Mouse (Mus musculus): ENCODE results near the gene Gm28374. TPM values are rescaled to one million over a fixed set of nuclear protein-coding genes. Genes with fewer than 3 reads are reported as not detected.

The Gm28374 gene
- polyA plus RNA-seq, 1 experiment from 2014 or later, result not detected

DNA sequence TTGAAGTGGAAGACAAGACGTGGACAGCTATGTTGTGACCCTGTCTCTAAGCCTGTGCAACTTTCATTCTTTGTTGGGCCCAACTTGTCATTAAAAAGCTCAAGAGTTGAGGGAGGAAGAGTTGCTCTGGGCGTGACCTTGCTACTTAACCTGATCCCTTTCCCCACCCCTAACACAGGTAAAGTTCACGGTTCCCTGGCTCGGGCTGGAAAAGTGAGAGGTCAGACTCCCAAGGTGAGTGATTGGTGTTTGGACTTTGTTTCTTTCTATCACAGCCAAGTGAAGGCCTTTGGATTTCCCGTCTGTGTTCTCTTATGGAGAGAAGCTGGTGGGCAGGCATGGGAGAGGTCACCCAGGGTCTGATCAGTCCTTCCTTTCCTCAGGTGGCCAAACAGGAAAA, 23.1 kb downstream of the Gm28374 start:
- Histone ChIP-seq H3K9ac (replicated peaks; ENCODE audit: low read length) (peak overlapping the region; percentile 87; the same call in 1 of the 2 replicates), H3K4me3 (ENCODE audit: low read depth, low read length) (peak overlapping the region; percentile 86), H3K9me3 (replicated peaks; ENCODE audit: control insufficient read depth, low read length) (no peaks in the 10 kb centered on the region), H3K27ac (replicated peaks; ENCODE audit: low read depth, low read length) (no peak overlapping the region), H3K4me2 (ENCODE audit: low read depth, low read length) (peak overlapping the region; percentile 70), H3K4me1 (ENCODE audit: control insufficient read depth, insufficient read depth, low read length) (peaks cover 6% of the 10 kb centered on the region), H3K36me3 (replicated peaks; ENCODE audit: control insufficient read depth, insufficient read depth, low read depth, low read length) (no peaks in the 10 kb centered on the region; the same call in none of the 2 replicates), H3K27me3 (ENCODE audit: control insufficient read depth, insufficient read depth, low read length) (no peaks in the 10 kb centered on the region)
- ATAC-seq (replicated peaks; ENCODE audit: insufficient number of reproducible peaks, low FRiP score, low TSS enrichment, low read depth) (no peak), DNase-seq (ENCODE audit: low spot score) (no peak)
- 84% methylated on average over 5 of the region's 5 CpGs for WGBS

DNA sequence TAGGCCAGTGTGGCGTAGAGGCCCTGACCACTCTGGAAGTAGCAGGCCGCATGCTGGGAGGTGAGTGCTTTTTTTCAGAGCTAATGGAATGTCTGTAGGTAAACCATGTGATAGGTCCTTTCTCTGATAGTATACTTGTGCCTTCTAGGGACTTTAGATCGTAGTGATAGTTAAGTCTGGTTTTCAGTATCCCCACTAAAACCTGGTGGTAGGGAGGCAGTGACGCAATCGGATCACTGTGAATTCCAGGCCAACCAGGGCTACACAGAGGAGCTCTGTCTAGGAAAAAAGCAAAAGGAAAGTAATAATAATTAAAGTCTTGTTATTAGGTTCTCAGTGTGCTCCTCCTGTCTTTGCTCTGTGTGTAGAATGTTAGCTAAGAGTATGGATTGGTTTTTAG, 23.5 kb downstream of the Gm28374 start:
- no peak overlapping the region for H3K27ac ChIP-seq (replicated peaks; ENCODE audit: low read depth, low read length)
- H3K9ac ChIP-seq (replicated peaks; ENCODE audit: low read length), result peak overlapping the region; percentile 87
- H3K4me3 ChIP-seq (ENCODE audit: low read depth, low read length), result peak overlapping the region; percentile 86

DNA sequence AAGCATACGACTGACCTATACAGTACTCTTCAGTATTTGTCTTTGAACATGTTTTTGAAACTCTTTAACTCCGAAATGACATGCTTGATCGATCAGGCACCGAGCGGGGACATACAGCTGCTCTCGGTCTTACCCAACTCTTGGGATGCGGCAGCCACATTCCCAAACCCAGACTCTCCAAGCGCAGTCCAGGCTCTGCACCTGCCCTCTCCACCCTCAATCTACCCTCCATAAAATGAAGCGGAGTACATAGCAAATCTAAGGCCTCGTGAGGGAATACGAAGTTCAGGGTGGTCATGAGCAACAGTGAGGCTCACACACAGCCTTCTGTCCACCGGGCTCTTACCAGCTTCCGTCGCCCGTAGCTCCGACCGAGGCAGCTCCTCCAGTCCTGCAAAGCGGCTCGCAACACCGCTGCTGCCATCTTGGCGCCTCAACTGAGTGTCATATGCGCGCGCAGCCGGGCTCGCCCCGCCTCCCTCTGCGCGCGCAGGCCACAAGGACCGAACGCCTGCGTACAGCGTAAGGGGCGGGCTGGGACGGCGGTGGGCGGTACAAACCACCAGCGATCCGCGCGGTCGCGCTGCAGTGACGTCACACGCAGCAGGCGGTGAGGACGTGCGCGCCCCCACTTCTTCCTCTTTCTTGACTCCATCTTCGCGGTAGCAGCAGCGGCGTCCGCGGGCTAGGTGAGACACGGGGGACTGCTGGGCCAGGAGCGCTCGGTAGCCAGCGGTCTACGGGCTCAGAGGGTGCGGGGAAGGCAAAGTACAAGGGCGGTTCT, 24.6 kb downstream of the Gm28374 start, which contains the start of the genes Mrpl49 and Fau:
Gene Mrpl49 (minus strand): TSS at position 473 of the 784 bp plus-strand sequence.
Gene Fau (plus strand): TSS at position 532 of the 784 bp plus-strand sequence.
- Histone ChIP-seq H3K4me3 (ENCODE audit: low read depth, low read length) (peak within 1 kb of the TSS; percentile 86), H3K4me2 (ENCODE audit: low read depth, low read length) (peak within 1 kb of the TSS; percentile 70), H3K9me3 (replicated peaks; ENCODE audit: control insufficient read depth, low read length) (no peaks in the 10 kb centered on the region), H3K36me3 (replicated peaks; ENCODE audit: control insufficient read depth, insufficient read depth, low read depth, low read length) (peaks cover 5% of the 10 kb centered on the region), H3K4me1 (ENCODE audit: control insufficient read depth, insufficient read depth, low read length) (peaks cover 4% of the 10 kb centered on the region), H3K27ac (replicated peaks; ENCODE audit: low read depth, low read length) (peak within 1 kb of the TSS; percentile 48; the same call in 1 of the 2 replicates), H3K9ac (replicated peaks; ENCODE audit: low read length) (peak within 1 kb of the TSS; percentile 87), H3K27me3 (ENCODE audit: control insufficient read depth, insufficient read depth, low read length) (no peaks in the 10 kb centered on the region)
- peak; percentile 98 for DNase-seq (ENCODE audit: low spot score)
- peak; percentile 77 for ATAC-seq (replicated peaks; ENCODE audit: insufficient number of reproducible peaks, low FRiP score, low TSS enrichment, low read depth)
- WGBS, result under 1% methylated on average over 61 of the region's 63 CpGs

More for the DNA sequence above, 23.5 kb downstream of the Gm28374 start:
- 38% methylated on average over 5 of the region's 5 CpGs for WGBS
- Histone ChIP-seq H3K27me3 (ENCODE audit: control insufficient read depth, insufficient read depth, low read length) (no peaks in the 10 kb centered on the region), H3K4me2 (ENCODE audit: low read depth, low read length) (peak overlapping the region; percentile 70), H3K9me3 (replicated peaks; ENCODE audit: control insufficient read depth, low read length) (no peaks in the 10 kb centered on the region), H3K4me1 (ENCODE audit: control insufficient read depth, insufficient read depth, low read length) (peaks cover 6% of the 10 kb centered on the region), H3K36me3 (replicated peaks; ENCODE audit: control insufficient read depth, insufficient read depth, low read depth, low read length) (peaks cover 4% of the 10 kb centered on the region)
- no peak for ATAC-seq (replicated peaks; ENCODE audit: insufficient number of reproducible peaks, low FRiP score, low TSS enrichment, low read depth)
- DNase-seq (ENCODE audit: low spot score), result no peak

DNA sequence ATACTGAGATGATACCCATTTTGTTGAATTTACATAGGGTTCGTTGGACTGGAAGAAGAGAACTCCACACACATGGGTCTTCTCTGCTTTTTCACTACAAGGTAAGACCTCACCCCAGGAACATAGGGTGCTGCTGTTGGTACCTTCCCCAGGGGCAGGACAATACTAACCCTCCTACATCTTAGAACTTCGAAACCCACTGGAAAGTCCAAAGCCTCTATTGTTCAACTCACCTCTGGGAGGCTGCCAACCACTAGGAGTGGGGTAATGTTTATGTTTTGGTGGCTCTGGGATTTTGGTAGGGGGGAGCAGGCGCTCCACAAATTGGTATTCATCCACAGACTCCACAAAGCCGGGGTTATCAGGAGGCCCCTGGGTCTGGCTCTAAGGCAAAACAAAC, 25.4 kb downstream of the Gm28374 start:
- ATAC-seq (replicated peaks; ENCODE audit: insufficient number of reproducible peaks, low FRiP score, low TSS enrichment, low read depth) (no peak), DNase-seq (ENCODE audit: low spot score) (no peak)
- Histone ChIP-seq H3K4me3 (ENCODE audit: low read depth, low read length) (peak overlapping the region; percentile 86), H3K36me3 (replicated peaks; ENCODE audit: control insufficient read depth, insufficient read depth, low read depth, low read length) (peaks cover 5% of the 10 kb centered on the region), H3K9me3 (replicated peaks; ENCODE audit: control insufficient read depth, low read length) (no peaks in the 10 kb centered on the region), H3K27ac (replicated peaks; ENCODE audit: low read depth, low read length) (no peak overlapping the region), H3K9ac (replicated peaks; ENCODE audit: low read length) (peak overlapping the region; percentile 60), H3K4me2 (ENCODE audit: low read depth, low read length) (peak overlapping the region; percentile 64), H3K4me1 (ENCODE audit: control insufficient read depth, insufficient read depth, low read length) (no peaks in the 10 kb centered on the region), H3K27me3 (ENCODE audit: control insufficient read depth, insufficient read depth, low read length) (no peaks in the 10 kb centered on the region)
- 62% methylated on average over 4 of the region's 4 CpGs for WGBS

DNA sequence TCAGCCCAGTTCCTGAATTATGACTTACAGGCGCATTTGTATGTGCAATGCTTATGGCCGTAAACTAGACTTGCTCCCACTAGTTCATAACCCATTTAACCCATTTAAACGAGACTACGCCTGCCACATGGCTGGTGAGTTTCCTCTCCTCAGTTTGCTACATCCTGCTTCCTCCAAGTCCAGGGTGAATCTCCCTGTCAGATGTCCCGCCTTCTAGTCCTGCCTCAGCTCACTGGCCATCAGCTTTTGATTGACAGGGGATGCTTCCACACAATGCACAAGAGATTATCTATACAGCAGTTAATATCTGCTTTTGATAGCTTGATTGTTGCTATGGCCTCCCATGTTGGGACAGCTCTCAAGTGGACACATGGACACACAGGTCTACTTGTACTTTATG, 27.8 kb downstream of the Gm28374 start:
- Histone ChIP-seq H3K9ac (replicated peaks; ENCODE audit: low read length) (no peak overlapping the region), H3K4me2 (ENCODE audit: low read depth, low read length) (no peak overlapping the region), H3K4me1 (ENCODE audit: control insufficient read depth, insufficient read depth, low read length) (no peaks in the 10 kb centered on the region), H3K27ac (replicated peaks; ENCODE audit: low read depth, low read length) (no peak overlapping the region), H3K4me3 (ENCODE audit: low read depth, low read length) (no peak overlapping the region), H3K36me3 (replicated peaks; ENCODE audit: control insufficient read depth, insufficient read depth, low read depth, low read length) (peaks cover 18% of the 10 kb centered on the region), H3K27me3 (ENCODE audit: control insufficient read depth, insufficient read depth, low read length) (no peaks in the 10 kb centered on the region), H3K9me3 (replicated peaks; ENCODE audit: control insufficient read depth, low read length) (no peaks in the 10 kb centered on the region)
- no peak for ATAC-seq (replicated peaks; ENCODE audit: insufficient number of reproducible peaks, low FRiP score, low TSS enrichment, low read depth)
- no peak for DNase-seq (ENCODE audit: low spot score)
- WGBS, result 89% methylated on average over 5 of the region's 5 CpGs

DNA sequence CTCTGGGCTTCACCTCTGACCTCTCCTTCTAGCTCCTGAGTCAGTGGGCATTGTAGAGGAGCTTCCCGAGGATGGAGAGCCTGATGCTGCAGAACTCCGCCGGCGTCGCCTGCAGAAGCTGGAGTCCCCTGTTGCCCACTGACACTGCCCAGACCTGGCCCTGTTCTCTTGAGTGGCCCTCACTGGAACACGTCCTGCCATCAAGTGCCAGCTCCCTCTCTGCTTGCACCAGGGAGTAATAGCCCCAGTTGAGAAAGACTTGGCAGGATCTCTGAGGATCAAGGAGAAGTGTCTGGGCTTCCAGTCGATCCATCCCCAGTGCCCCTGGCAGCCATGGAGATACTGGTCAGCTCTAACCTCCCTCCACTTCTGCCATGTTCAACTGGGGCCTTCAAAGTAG, 29.5 kb downstream of the Gm28374 start:
- Histone ChIP-seq H3K4me3 (ENCODE audit: low read depth, low read length) (no peak overlapping the region), H3K27ac (replicated peaks; ENCODE audit: low read depth, low read length) (no peak overlapping the region), H3K9ac (replicated peaks; ENCODE audit: low read length) (no peak overlapping the region), H3K27me3 (ENCODE audit: control insufficient read depth, insufficient read depth, low read length) (no peaks in the 10 kb centered on the region), H3K4me1 (ENCODE audit: control insufficient read depth, insufficient read depth, low read length) (peaks cover 4% of the 10 kb centered on the region; the same call in 1 of the 2 replicates), H3K9me3 (replicated peaks; ENCODE audit: control insufficient read depth, low read length) (no peaks in the 10 kb centered on the region), H3K4me2 (ENCODE audit: low read depth, low read length) (no peak overlapping the region), H3K36me3 (replicated peaks; ENCODE audit: control insufficient read depth, insufficient read depth, low read depth, low read length) (peaks cover 22% of the 10 kb centered on the region)
- DNase-seq (ENCODE audit: low spot score) (no peak), ATAC-seq (replicated peaks; ENCODE audit: insufficient number of reproducible peaks, low FRiP score, low TSS enrichment, low read depth) (no peak)
- 89% methylated on average over 7 of the region's 7 CpGs for WGBS

DNA sequence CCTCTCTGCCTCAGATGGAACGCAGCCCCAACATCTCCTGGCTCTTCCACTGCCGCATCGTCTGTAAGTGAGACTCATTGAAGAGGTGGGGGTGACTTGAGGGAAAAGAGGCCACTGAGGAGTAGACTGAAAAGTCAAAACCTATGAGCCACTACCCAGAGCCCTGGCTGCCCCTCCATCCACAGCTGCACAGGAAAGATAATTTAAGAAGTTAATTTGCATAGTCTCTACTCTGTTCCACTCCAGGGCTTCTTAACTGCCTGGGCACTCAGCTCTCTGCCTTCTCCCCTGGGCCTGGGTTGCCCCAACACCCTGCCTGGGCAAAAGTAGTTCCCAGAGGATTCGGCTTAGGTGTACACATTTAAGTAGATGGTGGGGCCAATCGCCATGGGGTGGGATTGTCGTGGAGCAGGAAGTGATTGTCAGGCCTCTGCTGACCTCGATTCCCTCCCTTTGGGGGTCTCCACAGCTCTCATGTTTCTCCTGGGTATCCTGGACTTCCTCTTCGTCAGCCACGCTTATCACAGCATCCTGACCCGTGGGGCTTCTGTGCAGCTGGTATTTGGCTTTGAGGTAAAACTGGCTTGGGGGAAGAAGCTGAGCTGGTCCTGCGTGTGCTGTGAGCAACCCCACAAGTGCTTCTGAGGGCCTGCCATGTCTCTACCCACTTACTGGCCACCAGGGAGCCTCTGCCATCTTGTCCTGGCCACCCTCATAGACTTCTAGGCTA, 33.2 kb downstream of the Gm28374 start:
- Histone ChIP-seq H3K27me3 (ENCODE audit: control insufficient read depth, insufficient read depth, low read length) (no peaks in the 10 kb centered on the region), H3K9ac (replicated peaks; ENCODE audit: low read length) (no peak overlapping the region), H3K4me2 (ENCODE audit: low read depth, low read length) (no peak overlapping the region), H3K36me3 (replicated peaks; ENCODE audit: control insufficient read depth, insufficient read depth, low read depth, low read length) (peaks cover 21% of the 10 kb centered on the region), H3K27ac (replicated peaks; ENCODE audit: low read depth, low read length) (no peak overlapping the region), H3K4me3 (ENCODE audit: low read depth, low read length) (no peak overlapping the region), H3K9me3 (replicated peaks; ENCODE audit: control insufficient read depth, low read length) (no peaks in the 10 kb centered on the region), H3K4me1 (ENCODE audit: control insufficient read depth, insufficient read depth, low read length) (peaks cover 4% of the 10 kb centered on the region; the same call in 1 of the 2 replicates)
- ATAC-seq (replicated peaks; ENCODE audit: insufficient number of reproducible peaks, low FRiP score, low TSS enrichment, low read depth), result no peak
- no peak for DNase-seq (ENCODE audit: low spot score)
- 86% methylated on average over 11 of the region's 11 CpGs for WGBS

DNA sequence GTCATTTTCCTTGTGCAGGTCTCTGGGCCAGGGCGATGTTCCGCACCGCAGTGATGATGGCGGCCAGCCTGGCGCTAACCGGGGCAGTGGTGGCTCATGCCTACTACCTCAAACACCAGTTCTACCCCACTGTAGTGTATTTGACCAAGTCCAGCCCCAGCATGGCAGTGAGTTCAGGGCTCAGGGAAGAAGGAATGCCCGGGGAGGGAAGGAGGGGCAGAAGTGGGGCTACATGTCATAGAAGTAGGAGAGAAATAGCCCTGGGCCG, 34.2 kb downstream of the Gm28374 start:
- Histone ChIP-seq H3K4me2 (ENCODE audit: low read depth, low read length) (peak overlapping the region; percentile 93), H3K9ac (replicated peaks; ENCODE audit: low read length) (no peak overlapping the region), H3K9me3 (replicated peaks; ENCODE audit: control insufficient read depth, low read length) (no peaks in the 10 kb centered on the region), H3K4me1 (ENCODE audit: control insufficient read depth, insufficient read depth, low read length) (peaks cover 4% of the 10 kb centered on the region; the same call in 1 of the 2 replicates), H3K27me3 (ENCODE audit: control insufficient read depth, insufficient read depth, low read length) (no peaks in the 10 kb centered on the region), H3K36me3 (replicated peaks; ENCODE audit: control insufficient read depth, insufficient read depth, low read depth, low read length) (peaks cover 17% of the 10 kb centered on the region), H3K4me3 (ENCODE audit: low read depth, low read length) (peak overlapping the region; percentile 93), H3K27ac (replicated peaks; ENCODE audit: low read depth, low read length) (no peak overlapping the region)
- DNase-seq (ENCODE audit: low spot score) (no peak), ATAC-seq (replicated peaks; ENCODE audit: insufficient number of reproducible peaks, low FRiP score, low TSS enrichment, low read depth) (no peak)
- WGBS, result 86% methylated on average over 8 of the region's 8 CpGs

Measured in embryonic facial prominence, embryonic 11.5 days (tissue).